Mouse (Mus musculus) CH12.LX (cell line): ENCODE data around the gene Spout1. TPM values are rescaled to one million over a fixed set of nuclear protein-coding genes. Genes with fewer than 3 reads are reported as not detected.

Experiments
- DNase-seq: peaks from one replicate; pipeline ENCODE4 v3.0.0-alpha.2; 2013; ENCODE audit errors: extremely low read depth
- H3K27ac ChIP-seq: 2 replicates; pipeline ENCODE4 v1.5.1; 2012; ENCODE audit warnings: low read depth, mild to moderate bottlenecking, control low read depth, moderate library complexity; ENCODE audit not compliant: insufficient read depth
- H3K27me3 ChIP-seq: replicated peaks from 2 replicates; pipeline ENCODE3; 2012; ENCODE audit warnings: inconsistent platforms
- H3K36me3 ChIP-seq, 2 experiments: replicated peaks in 1 of 2; 2 replicates each; pipeline versions ENCODE3 to v1.6.1; 2012; ENCODE audit warnings: inconsistent platforms in 1 of 2, low read length in 1 of 2, mild to moderate bottlenecking in 1 of 2, mixed read lengths in 1 of 2, moderate library complexity in 1 of 2; ENCODE audit not compliant: control insufficient read depth in 1 of 2, insufficient read depth in 1 of 2
- H3K4me1 ChIP-seq, 2 experiments: 2 replicates each; pipeline ENCODE4 v1.6.1; 2012; ENCODE audit warnings: inconsistent platforms in 1 of 2, moderate library complexity in 1 of 2; ENCODE audit not compliant: insufficient read depth in 2 of 2, control insufficient read depth in 1 of 2
- H3K4me2 ChIP-seq: 2 replicates; pipeline ENCODE4 v1.6.1; 2012; ENCODE audit warnings: low read depth, mild to moderate bottlenecking, control low read depth; ENCODE audit not compliant: poor library complexity, insufficient read depth, severe bottlenecking
- H3K4me3 ChIP-seq, 3 experiments: fragments of 150-350 bp in 1 of 3; sonication (generic) in 1 of 3; replicated peaks in 1 of 3; 2 replicates each; pipeline versions ENCODE3 to v1.5.1; 2011 to 2012; ENCODE audit warnings: low read depth in 2 of 3, low read length in 2 of 3, mild to moderate bottlenecking in 2 of 3, moderate library complexity in 2 of 3, control low read depth in 1 of 3, improper control_type of control experiment in 1 of 3, inconsistent platforms in 1 of 3, mixed read lengths in 1 of 3; ENCODE audit not compliant: poor library complexity in 1 of 3
- H3K79me2 ChIP-seq: replicated peaks from 2 replicates; pipeline ENCODE4 v1.6.1; 2012; ENCODE audit warnings: mild to moderate bottlenecking, moderate library complexity; ENCODE audit not compliant: control insufficient read depth, poor library complexity, insufficient read depth, severe bottlenecking; ENCODE audit errors: extremely low read depth
- H3K9ac ChIP-seq: 2 replicates; pipeline ENCODE4 v1.6.1; 2012; ENCODE audit warnings: low read depth, mild to moderate bottlenecking, control low read depth, moderate library complexity; ENCODE audit not compliant: insufficient read depth
- H3K9me3 ChIP-seq: replicated peaks from 2 replicates; pipeline ENCODE3; 2012; ENCODE audit warnings: low read length, inconsistent platforms, mixed read lengths
- BHLHE40 ChIP-seq: IDR thresholded peaks from 2 replicates; pipeline ENCODE4 v1.6.1; 2011; ENCODE audit warnings: mild to moderate bottlenecking, low read depth, low read length, improper control_type of control experiment
- CTCF ChIP-seq, 2 experiments: IDR thresholded peaks in 1 of 2; conservative IDR thresholded peaks in 1 of 2; 2 replicates each; pipeline ENCODE4 v1.5.1; 2011 to 2012; ENCODE audit warnings: low read depth in 2 of 2, low read length in 2 of 2, improper control_type of control experiment in 1 of 2, inconsistent platforms in 1 of 2, mild to moderate bottlenecking in 1 of 2, moderate library complexity in 1 of 2
- E2F4 ChIP-seq: IDR thresholded peaks from 2 replicates; pipeline ENCODE4 v1.6.1; 2011; ENCODE audit warnings: low read depth, low read length, improper control_type of control experiment; ENCODE audit not compliant: insufficient replicate concordance
- ELF1 ChIP-seq: IDR thresholded peaks from 2 replicates; pipeline ENCODE4 v1.6.1; 2014; ENCODE audit warnings: low read depth, mild to moderate bottlenecking, inconsistent platforms, low read length, improper control_type of control experiment
- ETS1 ChIP-seq: conservative IDR thresholded peaks from 2 replicates; pipeline ENCODE4 v1.6.1; 2012; ENCODE audit warnings: low read depth, mild to moderate bottlenecking, inconsistent platforms, low read length, improper control_type of control experiment, moderate library complexity
- HCFC1 ChIP-seq: IDR thresholded peaks from 2 replicates; pipeline ENCODE4 v1.6.1; 2012; ENCODE audit warnings: low read depth, mild to moderate bottlenecking, inconsistent platforms, low read length, improper control_type of control experiment
- KAT2A ChIP-seq: IDR thresholded peaks from 2 replicates; pipeline ENCODE4 v1.6.1; 2012; ENCODE audit warnings: low read length, improper control_type of control experiment, inconsistent platforms; ENCODE audit not compliant: insufficient replicate concordance
- MAFK ChIP-seq: IDR thresholded peaks from 2 replicates; pipeline ENCODE4 v1.6.1; 2011; ENCODE audit warnings: low read length, improper control_type of control experiment; ENCODE audit not compliant: insufficient replicate concordance
- MAX ChIP-seq: IDR thresholded peaks from 2 replicates; pipeline ENCODE4 v1.6.1; 2011; ENCODE audit warnings: low read length, improper control_type of control experiment
- MEF2A ChIP-seq: IDR thresholded peaks from 2 replicates; pipeline ENCODE4 v1.6.1; 2014; ENCODE audit warnings: low read depth, mild to moderate bottlenecking, inconsistent platforms, low read length, improper control_type of control experiment, borderline replicate concordance
- MXI1 ChIP-seq: IDR thresholded peaks from 2 replicates; pipeline ENCODE4 v1.6.1; 2011; ENCODE audit warnings: mild to moderate bottlenecking, low read depth, low read length, improper control_type of control experiment
- MYC ChIP-seq: IDR thresholded peaks from 2 replicates; pipeline ENCODE4 v1.6.1; 2011; ENCODE audit warnings: low read depth, mild to moderate bottlenecking, improper control_type of control experiment, low read length
- NELFE ChIP-seq: IDR thresholded peaks from 2 replicates; pipeline ENCODE4 v1.6.1; 2011; ENCODE audit warnings: low read depth, low read length, improper control_type of control experiment
- NRF1 ChIP-seq: IDR thresholded peaks from 2 replicates; pipeline ENCODE4 v1.6.1; 2014; ENCODE audit warnings: low read depth, mild to moderate bottlenecking, inconsistent platforms, low read length, improper control_type of control experiment, moderate library complexity
- POLR2A ChIP-seq: IDR thresholded peaks from 2 replicates; pipeline ENCODE4 v1.6.1; 2011; ENCODE audit warnings: low read depth, mild to moderate bottlenecking, improper control_type of control experiment, low read length
- RAD21 ChIP-seq: IDR thresholded peaks from 2 replicates; pipeline ENCODE4 v1.6.1; 2011; ENCODE audit warnings: low read depth, mild to moderate bottlenecking, low read length, improper control_type of control experiment, moderate library complexity
- SIN3A ChIP-seq: IDR thresholded peaks from 2 replicates; pipeline ENCODE4 v1.6.1; 2012; ENCODE audit warnings: low read length, improper control_type of control experiment, inconsistent platforms
- SMC3 ChIP-seq: IDR thresholded peaks from 2 replicates; pipeline ENCODE4 v1.6.1; 2011; ENCODE audit warnings: low read depth, low read length, improper control_type of control experiment
- TBP ChIP-seq: conservative IDR thresholded peaks from 2 replicates; pipeline ENCODE4 v1.6.1; 2011; ENCODE audit warnings: low read depth, low read length, improper control_type of control experiment
- TCF12 ChIP-seq: IDR thresholded peaks from 2 replicates; pipeline ENCODE4 v1.6.1; 2014; ENCODE audit warnings: low read depth, mild to moderate bottlenecking, inconsistent platforms, low read length, improper control_type of control experiment
- UBTF ChIP-seq: IDR thresholded peaks from 2 replicates; pipeline ENCODE4 v1.6.1; 2012; ENCODE audit warnings: low read depth, mild to moderate bottlenecking, inconsistent platforms, low read length, improper control_type of control experiment, moderate library complexity
- USF1 ChIP-seq: IDR thresholded peaks from 2 replicates; pipeline ENCODE4 v1.6.1; 2014; ENCODE audit warnings: low read depth, mild to moderate bottlenecking, inconsistent platforms, low read length, improper control_type of control experiment
- ZC3H11A ChIP-seq: IDR thresholded peaks from 2 replicates; pipeline ENCODE4 v1.6.1; 2012; ENCODE audit warnings: low read depth, mild to moderate bottlenecking, inconsistent platforms, low read length, improper control_type of control experiment
- ZNF384 ChIP-seq: IDR thresholded peaks from 2 replicates; pipeline ENCODE4 v1.6.1; 2012; ENCODE audit warnings: low read depth, low read length, improper control_type of control experiment, inconsistent platforms
- dilution Hi-C: fragments of 300-500 bp; cut with MboI; formaldehyde crosslinking; loops from 2 replicates; pipeline ENCODE4 v1.14.3; 2020; ENCODE audit warnings: low sequenced_read_pairs; ENCODE audit not compliant: extremely low pct_unique_long_range_greater_than_20kb, extremely low pct_ligation_motif_present
- in situ Hi-C: fragments of 300-500 bp; cut with MboI; formaldehyde crosslinking; loops from 3 replicates; pipeline ENCODE4 v1.14.3; 2019; ENCODE audit warnings: low sequenced_read_pairs, low pct_ligation_motif_present, low pct_unique_long_range_greater_than_20kb, mixed read lengths
- polyA plus RNA-seq: library from polyadenylated mRNA; unstranded; fragments of >175 nt; gene quantifications from 2 replicates; pipeline ENCODE4 v1.2.1, GENCODE M21; 2012; ENCODE audit warnings: low read depth; ENCODE audit not compliant: insufficient read length
- total RNA-seq, 2 experiments: library from RNA; depleted of rRNA; stranded (reverse); fragments of 300-350 nt in 1 of 2; fragments of >200 nt in 1 of 2; gene quantifications; 2 replicates each; pipeline ENCODE4 v1.2.3; 2012 to 2014

Gene Spout1
- total RNA-seq (2012; rRNA removed) (49.2 and 56.7 TPM in 2 replicates), total RNA-seq (2014; rRNA removed) (34.8 and 38.4 TPM in 2 replicates), polyA plus RNA-seq (62.3 and 63.7 TPM in 2 replicates)

- Histone ChIP-seq H3K9me3 (peaks cover 14% of the 10 kb centered on the region), H3K79me2 (no peaks in the 10 kb centered on the region), H3K36me3 (peaks cover 36 to 44% of the 10 kb centered on the region in 2 experiments), H3K27me3 (no peaks in the 10 kb centered on the region), H3K4me1 (peaks cover 7 to 9% of the 10 kb centered on the region in 2 experiments), H3K4me3 (peak within 1 kb of the TSS; percentile 65 to 91 (median 71)), H3K27ac (no peak within 1 kb of the TSS), H3K9ac (peak within 1 kb of the TSS; percentile 93), H3K4me2 (peak within 1 kb of the TSS; percentile 96)
- TF ChIP-seq TCF12 (peak; percentile 93), USF1 (0 out of 2 replicates have a peak, but pooled peaks have one; percentile 12), SIN3A (peak; percentile 98), KAT2A (0 out of 2 replicates have a peak, but pooled peaks have one; percentile 45), BHLHE40 (peak; percentile 90), MXI1 (peak; percentile 100), MAX (peak; percentile 98), MYC (peak; percentile 90), TBP (peak; percentile 79; the same call in 1 of the 2 replicates), NRF1 (peak; percentile 65), HCFC1 (peak; percentile 85), NELFE (peak; percentile 77; the same call in 1 of the 2 replicates), SMC3 (no peak), UBTF (no peak), POLR2A (peak; percentile 88), MEF2A (peak; percentile 8; the same call in 1 of the 2 replicates), E2F4 (no peak), ZC3H11A (no peak), ELF1 (peak; percentile 86)
- in situ Hi-C loops: no loop called here
- dilution Hi-C loops: no loop called here
- DNase-seq: peak; percentile 97
These were observed at the start of gene Spout1 for GRCm38 (mm10) chr2:30177700-30178675. Gene Spout1, minus strand, starts transcription at chr2:30178459.

GRCm38 (mm10) chr2:30216293-30216692 is 38.0 kb upstream of the Spout1 start:
- H3K4me2 ChIP-seq: no peak overlapping the region
- peaks cover 0 to 4% of the 10 kb centered on the region in 2 experiments; a peak in 1 of 4 replicates for H3K4me1 ChIP-seq
- H3K27me3 ChIP-seq: no peaks in the 10 kb centered on the region
- H3K9ac ChIP-seq: no peak overlapping the region
- dilution Hi-C loops (no loop called here), in situ Hi-C loops (no loop called here)
- H3K27ac ChIP-seq: no peak overlapping the region
- no peak overlapping the region for H3K4me3 ChIP-seq
- no peak for DNase-seq
- no peaks in the 10 kb centered on the region for H3K79me2 ChIP-seq
- TF ChIP-seq MAFK: no peak
- TF ChIP-seq E2F4: no peak
- no peak for TF ChIP-seq RAD21
- TF ChIP-seq CTCF (conservative IDR thresholded peaks at IDR 0.05 in 1 of 2, IDR thresholded peaks at IDR 0.05 in 1 of 2; ENCODE audit: low read depth in 2 of 2, low read length in 2 of 2): no peak
- TF ChIP-seq MYC: no peak
- TF ChIP-seq TCF12: no peak
- no peak for TF ChIP-seq ZNF384
- no peak for TF ChIP-seq ETS1
- H3K9me3 ChIP-seq: no peaks in the 10 kb centered on the region
- no peaks in the 10 kb centered on the region for H3K36me3 ChIP-seq
